Mouse (Mus musculus): ENCODE data around the gene Ppp1r3f.

Gene Ppp1r3f

DNA sequence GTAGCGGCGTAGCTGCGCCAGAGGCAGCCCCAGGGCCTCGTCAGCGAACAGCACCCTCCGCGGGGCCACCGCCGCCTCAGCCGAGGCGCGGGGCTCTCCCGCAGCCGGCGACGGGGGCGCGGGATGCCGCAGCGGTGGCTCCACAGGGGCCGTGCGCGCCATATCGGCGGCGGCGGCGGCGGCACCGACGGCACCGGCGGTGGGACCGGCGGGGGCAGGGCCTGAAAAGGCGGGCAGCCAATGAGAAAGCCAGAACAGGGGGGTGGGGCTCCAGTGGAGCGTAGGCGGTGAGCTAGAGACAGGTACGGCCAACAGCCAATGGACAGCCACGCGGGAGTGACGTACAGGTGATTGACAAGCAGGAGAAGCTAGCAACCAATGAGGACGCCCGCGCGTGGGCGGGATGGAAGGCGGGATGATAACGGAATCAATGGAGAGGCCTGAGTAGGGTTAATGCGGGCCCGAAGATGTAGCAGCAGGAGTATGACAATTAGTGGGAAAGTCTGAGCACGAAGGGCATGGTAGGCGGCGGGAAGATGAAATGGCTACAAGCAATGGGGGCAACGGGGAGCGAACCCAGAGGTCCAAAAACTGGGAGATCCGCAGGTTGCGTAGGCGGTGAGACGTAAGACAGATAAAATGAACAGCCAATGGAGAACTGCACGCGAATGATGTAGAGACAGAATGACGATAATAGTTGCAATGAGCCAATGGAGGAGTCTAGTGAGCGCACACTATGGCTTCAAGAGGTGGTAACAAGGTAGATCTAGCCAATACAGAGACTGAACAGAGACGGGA lies at the start of gene Ppp1r3f:
Gene Ppp1r3f, minus strand, starts transcription at position 197 of the 798 bp plus-strand sequence.
- in situ Hi-C loops (cut with MboI, MseI), result no loop called here

DNA sequence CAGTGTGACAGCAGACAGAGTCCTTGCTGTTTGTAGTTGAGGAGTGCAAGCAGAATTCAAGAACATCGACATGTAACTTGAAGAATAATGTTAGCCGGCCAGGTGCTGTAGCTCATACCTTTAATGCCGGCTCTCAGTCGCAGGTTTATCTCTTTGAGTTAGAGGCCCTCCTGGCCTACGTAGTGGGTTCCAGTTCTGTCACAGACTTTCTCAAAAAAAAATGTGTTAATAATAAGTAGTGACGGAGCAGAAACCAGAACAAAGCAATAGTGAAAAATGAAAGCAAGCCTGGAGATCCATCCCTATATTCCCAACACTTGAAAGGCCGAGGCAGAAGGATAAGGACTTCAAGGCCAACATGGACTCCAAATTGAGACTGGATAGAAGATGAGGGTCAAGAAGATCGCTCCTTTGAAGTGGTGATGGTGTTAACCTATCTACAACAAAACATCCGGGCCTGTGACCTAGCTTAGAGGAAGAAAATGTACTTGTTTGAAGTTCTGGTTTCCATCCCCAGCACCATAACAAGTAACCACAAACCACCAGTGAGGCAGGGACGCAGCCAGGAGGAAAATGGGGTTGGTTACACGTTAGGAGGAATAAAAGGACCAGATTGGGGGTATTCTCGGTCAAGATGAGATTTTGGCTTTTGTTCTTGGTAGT lies 43.9 kb upstream of the Ppp1r3f start:
- in situ Hi-C loops (cut with MboI, MseI), result no loop called here

DNA sequence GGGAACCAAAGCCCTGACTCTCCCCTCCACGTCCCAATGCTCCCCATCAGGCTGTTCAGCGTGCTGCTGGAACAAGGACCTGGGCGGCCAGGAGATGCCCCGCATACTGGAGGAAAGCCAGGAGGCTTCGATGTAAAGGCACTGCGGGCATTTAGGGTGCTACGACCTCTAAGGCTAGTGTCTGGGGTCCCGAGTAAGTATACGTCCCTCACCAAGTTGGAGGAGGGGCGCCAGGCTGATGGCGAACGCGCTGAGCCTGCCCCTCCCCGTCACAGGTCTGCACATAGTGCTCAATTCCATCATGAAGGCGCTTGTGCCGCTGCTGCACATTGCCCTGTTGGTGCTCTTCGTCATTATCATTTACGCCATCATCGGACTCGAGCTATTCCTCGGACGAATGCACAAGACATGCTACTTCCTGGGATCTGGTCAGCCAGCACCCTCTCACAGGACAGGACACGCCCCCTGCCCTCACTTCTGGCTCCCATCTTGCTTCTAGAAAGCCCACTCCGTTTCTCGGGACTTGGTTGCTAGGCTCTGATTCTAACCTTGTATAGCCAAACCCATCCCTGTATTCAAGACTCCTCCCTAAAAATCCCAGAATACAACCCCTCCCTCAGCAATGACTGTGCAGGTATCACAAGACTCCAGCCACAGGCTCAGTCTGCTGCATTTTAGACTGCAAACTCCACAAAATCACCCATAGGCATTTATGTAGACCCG lies 36.6 kb upstream of the Ppp1r3f start:
- in situ Hi-C loops (cut with MboI, MseI), result no loop called here

DNA sequence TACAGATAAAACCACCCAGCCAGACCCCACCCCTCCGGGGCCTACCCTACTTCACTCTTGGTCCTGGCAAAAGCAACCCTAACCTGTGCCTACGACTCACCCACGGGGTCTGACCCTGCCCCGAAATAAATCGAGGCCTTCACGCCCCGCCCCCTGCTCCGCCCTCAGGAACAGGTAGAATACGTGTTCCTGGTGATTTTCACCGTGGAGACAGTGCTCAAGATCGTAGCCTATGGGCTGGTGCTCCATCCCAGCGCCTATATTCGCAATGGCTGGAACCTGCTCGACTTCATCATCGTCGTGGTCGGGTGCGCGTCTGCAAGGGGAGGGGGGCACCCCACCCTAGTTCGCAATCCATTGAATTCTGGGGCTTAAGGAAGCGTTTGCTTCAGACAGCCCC lies 36.0 kb upstream of the Ppp1r3f start:
- in situ Hi-C loops (cut with MboI, MseI), result no loop called here

DNA sequence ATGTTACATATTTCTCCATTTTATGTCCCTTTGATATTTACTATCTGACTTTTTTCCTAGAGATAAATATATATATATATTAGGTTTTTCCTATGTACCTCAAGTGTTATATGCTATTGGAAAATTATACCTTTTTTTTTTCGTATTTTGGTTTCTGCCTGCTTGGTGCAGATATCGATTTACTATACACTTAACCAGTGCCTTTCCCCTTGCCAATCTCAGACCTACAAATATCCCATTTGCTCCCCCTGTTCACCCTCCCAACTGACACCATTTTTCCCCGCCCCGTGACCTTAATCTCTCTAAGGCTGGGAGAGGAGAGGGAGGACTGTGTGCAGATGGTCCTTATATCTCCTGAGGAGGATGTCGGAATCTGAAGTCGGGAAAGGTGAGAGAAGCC lies 32.7 kb upstream of the Ppp1r3f start, which contains the start of gene Cacna1f:
Gene Cacna1f, plus strand, starts transcription at position 301 of the 400 bp plus-strand sequence.
- in situ Hi-C loops (cut with MboI, MseI), result no loop called here

DNA sequence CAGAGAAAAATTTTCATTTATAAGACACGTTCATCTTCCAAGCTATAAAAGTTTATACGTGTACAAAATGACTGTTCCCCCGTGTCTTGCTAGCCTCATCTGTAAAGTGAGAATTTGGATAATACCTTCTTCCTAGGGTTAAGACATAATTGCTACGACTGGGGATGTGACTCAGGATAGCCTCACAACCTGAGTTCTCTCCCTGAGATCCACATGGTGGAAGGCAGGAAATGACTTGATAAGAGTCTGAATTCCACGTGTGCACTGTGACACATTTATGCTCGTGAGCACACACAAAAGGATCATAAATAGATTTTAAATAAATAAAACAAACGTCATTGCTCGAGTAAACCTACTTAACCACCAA lies 31.5 kb upstream of the Ppp1r3f start:
- in situ Hi-C loops (cut with MboI, MseI), result no loop called here

DNA sequence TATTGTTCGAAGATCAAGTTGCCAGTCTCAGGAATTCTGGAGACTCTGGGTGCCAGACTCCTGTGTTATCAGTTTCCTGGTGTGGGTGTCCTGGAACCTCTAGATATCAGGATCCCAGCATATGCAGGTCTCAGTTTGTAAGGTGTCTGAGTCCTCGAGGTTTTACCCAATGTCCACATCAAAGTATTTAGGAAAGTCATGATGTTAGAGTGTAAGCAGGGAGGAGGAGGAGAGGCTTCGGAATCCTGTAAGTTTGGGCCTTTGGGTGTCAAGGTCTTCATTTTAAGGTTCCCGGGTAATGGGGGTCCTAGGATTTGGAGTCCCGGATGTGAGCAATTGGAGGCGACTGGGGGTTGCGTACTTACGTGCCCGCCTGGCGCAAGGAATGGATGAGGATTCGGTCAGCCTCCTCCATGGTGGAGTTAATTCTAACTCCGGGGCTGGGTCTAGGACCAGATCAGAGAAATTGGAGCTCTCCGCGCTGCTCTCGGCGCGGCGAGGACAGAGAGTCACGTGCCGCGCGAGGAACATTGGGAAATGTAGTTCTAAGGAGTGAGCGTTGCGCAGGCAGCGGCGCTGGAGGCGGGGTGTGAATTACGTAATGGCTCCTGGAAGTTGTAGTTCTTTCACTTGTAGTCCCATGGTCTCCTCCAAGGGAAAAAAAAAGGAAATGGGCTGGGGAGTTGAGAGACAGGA lies 30.9 kb upstream of the Ppp1r3f start, which contains the start of gene Ccdc22:
Gene Ccdc22, minus strand, starts transcription at position 639 of the 696 bp plus-strand sequence.
- in situ Hi-C loops (cut with MboI, MseI), result no loop called here

DNA sequence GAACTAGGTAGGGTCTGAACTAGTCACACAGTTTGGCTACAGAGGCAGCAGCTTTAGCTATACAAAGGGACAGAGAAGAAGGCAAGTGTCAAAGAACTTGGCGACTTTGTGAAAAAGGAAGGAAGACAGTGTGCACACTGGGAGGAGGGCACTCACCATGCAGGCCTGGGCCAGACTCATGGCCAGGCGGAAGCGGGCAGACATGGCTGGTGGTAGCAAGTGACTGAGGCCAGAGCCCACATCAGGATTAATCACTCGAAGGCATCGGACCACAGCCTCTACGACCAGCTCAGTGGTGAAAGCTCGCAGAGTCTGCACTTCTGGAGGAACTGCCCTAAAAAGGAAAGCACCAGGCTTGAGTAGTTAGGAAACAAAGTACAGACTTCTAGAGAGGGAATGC lies 29.9 kb upstream of the Ppp1r3f start:
- in situ Hi-C loops (cut with MboI, MseI), result no loop called here

DNA sequence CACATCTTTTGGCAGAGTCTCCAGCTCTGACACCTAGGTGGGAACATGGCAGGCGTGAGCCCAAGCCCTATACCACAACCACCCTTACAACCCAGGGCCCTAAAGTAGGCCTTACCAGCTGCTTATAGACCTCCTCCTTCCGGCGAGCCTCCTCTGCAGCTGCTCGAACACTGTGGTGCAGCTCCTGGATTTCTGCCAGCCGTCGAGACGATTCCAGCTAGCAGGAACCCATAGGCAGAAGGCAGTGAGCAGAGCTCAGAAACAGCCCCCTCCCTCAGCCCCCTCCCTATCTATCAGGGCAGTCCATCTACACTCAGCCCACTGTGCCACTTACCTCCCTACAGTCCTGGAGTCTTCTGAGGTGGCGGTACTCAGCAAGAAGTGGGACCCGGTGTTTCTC lies 21.3 kb upstream of the Ppp1r3f start:
- in situ Hi-C loops (cut with MboI, MseI), result no loop called here

DNA sequence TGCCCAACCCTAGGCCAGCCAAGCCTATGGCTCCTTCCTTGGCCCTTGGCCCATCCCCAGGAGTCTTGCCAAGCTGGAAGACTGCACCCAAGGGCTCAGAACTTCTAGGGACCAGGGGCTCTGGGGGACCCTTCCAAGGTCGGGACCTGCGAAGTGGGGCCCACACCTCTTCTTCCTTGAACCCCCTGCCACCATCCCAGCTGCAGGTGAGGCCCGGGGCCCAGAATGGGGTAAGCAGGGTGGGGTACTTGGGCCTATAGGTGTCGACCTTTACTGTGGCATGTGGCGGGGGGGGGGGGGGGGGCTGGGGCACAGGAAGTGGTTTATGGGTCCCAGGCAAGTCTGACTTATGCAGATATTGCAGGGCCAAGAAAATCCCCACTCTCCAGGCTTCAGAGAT lies 12.3 kb upstream of the Ppp1r3f start:
- in situ Hi-C loops (cut with MboI, MseI), result no loop called here

DNA sequence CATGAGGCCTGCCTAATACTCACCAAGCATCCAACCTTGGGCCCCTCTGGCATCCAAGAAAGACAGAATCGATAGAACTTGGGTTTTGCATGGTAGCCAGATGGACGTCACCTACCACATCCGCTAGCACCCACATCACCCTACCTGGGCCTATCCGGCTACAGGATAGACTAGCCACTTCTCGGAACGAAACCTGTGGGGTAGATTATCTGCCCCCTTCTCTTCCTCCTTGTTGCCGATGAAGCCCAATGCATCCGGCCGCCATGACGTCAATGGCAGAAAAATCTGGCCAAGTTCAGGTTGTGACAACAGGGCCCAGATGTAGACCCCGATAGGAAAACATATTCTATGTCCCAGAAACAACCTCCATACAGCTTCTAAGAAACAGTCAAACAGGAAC lies 9.8 kb upstream of the Ppp1r3f start:
- in situ Hi-C loops (cut with MboI, MseI), result no loop called here

DNA sequence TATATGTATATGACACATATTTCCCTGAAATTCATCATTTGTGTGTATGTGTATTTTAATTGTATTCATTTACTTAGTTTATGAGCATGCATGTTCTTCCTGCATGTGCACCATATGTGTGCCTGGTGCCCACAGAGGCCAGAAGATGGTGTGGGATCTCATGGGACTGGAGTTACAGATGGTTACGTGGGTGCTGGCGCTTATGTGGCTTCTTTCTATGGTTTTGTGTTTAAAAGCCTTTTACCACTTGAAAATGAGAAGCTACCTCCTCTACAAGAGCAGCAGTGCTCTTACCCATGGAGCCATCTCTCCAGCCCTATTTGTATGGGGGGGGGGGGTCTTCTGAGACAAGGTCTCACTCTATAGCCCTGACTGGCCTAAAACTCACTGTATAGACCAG lies 7.1 kb upstream of the Ppp1r3f start:
- in situ Hi-C loops (cut with MboI, MseI), result no loop called here

DNA sequence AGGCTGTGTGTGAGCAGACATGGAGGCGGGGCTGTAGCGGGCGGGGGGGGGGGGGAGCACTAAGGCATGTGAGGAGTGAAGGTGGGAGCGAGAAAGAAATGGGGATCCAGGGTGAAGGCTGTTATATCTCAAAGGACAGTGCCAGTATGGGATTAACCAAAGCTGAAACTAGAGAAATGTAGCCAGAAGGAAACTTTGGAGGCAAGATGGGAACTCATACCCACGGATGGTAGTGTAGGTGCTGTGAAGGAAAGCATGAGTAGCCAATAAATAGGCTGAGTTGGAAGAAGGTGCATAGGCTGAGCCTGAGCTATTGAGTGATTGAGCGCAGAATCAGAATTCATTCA lies 775 bp upstream of the Ppp1r3f start:
- in situ Hi-C loops (cut with MboI, MseI), result loop anchor here in 1 of 2 experiments (5.0 kb wide), 1 partner anchor 67 kb away; no protein-coding TSS in a partner anchor

DNA sequence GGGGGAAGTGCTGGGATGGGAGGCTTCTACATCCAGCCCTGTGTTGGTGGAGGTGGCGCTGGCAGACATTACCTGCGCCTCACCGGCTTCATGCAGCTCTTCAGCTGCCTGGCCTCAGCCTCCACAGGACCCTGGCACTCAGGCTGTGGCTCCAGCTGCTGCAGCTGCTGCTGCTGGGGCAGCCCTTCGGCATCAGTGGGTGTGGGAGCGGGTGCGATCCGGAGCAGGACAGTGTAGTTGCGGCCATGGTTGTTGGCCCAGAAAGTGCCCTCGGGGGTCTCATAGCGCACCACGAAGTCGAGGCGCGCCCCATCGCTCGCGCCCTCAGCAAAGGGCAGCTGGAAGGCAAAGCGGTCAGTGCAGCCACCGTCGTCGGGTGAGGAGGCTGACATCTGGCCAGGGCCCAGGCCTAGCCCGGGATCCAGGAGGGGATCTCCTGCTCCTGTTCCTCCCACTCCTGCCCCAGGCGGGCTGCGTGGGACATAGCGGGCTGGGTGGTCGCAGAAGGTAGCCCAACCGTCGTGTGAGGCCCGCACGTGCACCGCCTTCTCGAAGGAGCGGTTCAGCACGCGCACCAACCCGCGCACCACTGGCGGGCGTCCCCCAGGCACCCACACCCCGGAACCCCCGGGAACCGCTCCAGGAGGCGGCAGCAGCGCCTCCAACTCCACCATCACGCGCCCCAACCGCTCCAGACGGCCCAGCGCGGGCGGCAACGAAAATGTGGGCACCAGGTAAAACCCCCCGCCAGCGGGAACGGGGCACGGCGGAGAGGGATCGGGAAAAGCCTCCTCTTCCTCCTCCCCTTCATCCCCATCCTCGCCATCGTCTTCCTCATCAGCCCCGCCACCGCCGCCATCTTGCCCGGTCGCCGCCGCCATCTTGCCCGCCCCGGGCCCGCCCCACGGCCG lies 652 bp downstream of the Ppp1r3f start, which contains the start of gene Foxp3:
Gene Foxp3, plus strand, starts transcription at position 469 of the 911 bp plus-strand sequence.
- in situ Hi-C loops (cut with MboI, MseI), result no loop called here

DNA sequence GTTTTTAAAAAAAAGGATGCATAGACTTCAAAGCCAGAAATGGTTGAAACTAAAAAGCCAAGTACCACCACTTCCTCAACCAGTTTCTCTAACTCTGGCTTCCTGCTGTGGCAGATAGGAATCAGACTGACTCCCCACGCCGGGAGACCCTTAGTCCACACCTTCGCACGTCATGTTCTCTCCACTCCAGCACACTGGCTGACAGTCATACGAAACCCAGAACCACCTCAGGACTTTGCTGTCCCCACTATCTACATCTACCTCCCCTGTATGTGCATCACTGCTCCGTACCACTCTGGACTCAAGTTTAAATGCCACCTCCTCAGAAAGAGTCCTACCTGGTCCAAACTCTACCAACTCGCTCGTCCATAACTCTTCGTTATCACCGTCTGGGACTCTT lies 1.6 kb downstream of the Ppp1r3f start:
- in situ Hi-C loops (cut with MboI, MseI), result no loop called here

DNA sequence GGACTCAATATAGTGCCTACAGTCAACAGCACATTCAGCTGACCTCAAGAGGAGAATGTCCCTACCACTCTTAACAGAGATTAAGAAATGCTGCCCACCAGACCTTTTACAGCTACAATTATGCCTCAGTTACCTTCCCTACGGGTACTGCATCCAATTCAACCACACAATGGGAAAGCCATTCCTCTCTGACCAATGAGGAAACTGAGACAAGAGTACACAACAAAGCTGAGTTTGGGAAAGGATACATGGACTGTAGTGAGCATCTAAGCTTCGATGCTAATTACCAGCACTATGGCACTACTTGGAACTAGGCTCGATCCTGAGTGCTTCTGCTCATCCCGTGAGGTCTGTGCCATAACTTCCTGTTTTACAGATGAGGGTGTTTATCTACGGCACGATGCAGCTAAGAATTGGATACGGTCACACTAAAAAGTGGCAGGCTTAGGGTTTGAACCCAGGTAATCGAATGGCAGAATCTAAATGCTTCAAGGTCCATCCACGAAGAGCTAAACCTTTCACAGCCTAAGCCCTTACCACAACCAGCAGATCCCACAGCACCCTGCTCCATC lies 2.4 kb downstream of the Ppp1r3f start:
- in situ Hi-C loops (cut with MboI, MseI), result no loop called here

DNA sequence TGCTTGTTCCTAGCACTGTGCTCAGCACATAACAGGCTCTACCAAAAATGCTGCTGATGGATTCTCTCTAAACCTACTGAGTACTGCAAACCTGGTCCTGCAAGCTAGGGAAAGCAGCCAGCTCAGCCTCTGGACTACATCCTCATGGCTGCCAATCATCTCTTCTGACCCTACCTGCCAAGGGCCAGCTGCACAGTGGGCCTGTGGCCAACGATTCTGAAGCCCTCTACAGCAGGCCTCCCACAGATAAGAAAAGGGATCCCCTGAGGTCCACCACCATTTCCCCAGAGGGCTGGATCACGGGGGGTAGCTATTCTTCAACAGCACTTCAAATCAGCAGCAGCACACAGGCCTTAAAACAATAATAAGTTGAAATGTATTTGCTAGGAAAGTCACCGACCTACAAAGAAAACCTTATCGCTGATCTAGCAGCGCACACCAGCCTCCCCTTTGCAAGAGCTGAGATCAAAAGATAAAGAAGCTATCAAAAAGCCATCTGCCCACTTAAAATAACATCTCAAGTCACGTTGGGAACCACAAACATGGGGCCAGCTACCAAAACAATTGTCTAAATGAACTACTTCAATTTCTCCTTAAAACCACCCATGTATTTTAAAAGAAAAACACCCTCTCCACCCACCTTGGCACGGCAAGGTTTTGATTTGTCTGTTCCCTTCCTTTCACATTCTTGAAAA lies 3.5 kb downstream of the Ppp1r3f start:
- in situ Hi-C loops (cut with MboI, MseI), result no loop called here

DNA sequence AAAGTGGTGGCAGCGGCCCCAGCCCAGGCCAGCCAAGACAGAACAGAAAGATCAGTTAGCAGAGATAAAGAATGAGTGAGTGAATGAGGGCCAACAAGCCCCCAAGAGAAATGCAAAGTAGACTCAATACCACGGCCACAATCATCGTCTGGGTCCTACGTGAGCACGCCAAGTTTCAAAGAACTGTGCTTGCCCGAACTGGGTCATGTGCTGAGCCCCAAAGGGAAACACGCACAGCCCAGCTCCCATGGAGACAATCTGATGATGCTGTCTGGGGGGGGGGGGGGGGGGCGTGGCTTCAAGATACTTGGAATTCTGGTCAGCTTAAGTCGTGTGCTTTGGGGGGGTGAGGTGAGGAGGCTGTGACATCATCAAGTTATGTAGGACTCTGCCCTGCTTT lies 6.6 kb downstream of the Ppp1r3f start:
- in situ Hi-C loops (cut with MboI, MseI), result no loop called here

DNA sequence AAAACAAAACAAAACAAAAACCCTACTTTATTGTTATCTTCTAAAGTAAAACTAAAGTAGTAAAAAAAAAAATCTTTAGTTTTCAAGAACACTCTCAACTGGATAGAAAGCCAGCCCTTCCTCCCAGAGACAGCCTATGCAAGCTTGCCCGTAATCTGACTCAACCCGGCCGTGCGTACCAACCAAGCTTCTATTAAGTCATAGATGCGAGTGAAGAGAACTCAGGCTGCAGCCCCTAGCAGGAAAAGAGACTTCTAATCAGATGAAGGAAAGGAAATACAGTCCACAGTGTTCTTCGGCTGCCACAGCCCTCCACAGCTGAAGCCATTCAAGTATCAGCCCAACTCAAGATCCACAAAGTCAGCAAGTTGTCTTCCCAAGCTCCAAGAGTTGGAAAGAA lies 7.7 kb downstream of the Ppp1r3f start:
- in situ Hi-C loops (cut with MboI, MseI), result no loop called here

DNA sequence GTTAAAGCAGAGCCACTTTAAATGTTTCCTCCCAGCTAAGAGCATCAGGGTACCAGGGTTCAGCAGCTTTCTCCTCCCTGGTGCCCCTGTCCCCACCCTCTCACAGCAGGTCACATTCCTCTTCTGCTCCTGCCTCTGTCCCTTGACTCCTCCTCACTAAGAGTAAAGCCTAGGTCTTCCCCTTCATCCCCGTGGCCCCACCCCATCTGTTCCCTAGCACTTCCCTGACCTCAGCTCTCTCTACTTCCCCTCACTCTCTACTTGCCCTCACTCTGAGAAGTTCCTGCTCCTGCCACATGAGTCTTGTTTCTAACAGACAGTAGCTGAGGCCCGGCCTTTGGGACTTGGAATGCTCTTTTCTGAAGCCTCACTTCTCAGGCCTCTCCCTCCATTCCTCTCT lies 11.0 kb downstream of the Ppp1r3f start:
- in situ Hi-C loops (cut with MboI, MseI), result no loop called here

Measured in T-helper 17 cell (primary cell).